Mouse (Mus musculus) lung, embryonic 16.5 days (tissue): ENCODE results near the gene Arhgef17. TPM values are rescaled to one million over a fixed set of nuclear protein-coding genes. Genes with fewer than 3 reads are reported as not detected.
"Not testable (repeated sequence)": the region's sequence is repeated elsewhere in the genome, so short reads cannot be mapped to it uniquely, and the experiment has no call there.

Experiments
- ATAC-seq: fragments of 200-750 bp; cut with Nextera tagmentation; 2 replicates; pipeline ENCODE4 v1.8.0; 2017; ENCODE audit warnings: low read depth, mild to moderate bottlenecking, moderate library complexity
- H3K27ac ChIP-seq: fragments of 300-500 bp; sonication (generic); 2 replicates; pipeline ENCODE4 v1.5.1; 2014; ENCODE audit warnings: mild to moderate bottlenecking, control low read depth, low read length
- H3K27me3 ChIP-seq: fragments of 300-500 bp; sonication (generic); 2 replicates; pipeline ENCODE4 v1.6.1; 2014; ENCODE audit warnings: low read depth, low read length, mixed read lengths; ENCODE audit not compliant: control insufficient read depth, insufficient read depth
- H3K36me3 ChIP-seq: fragments of 300-500 bp; sonication (generic); 2 replicates; pipeline ENCODE4 v1.6.1; 2014; ENCODE audit warnings: low read length; ENCODE audit not compliant: control insufficient read depth, insufficient read depth
- H3K4me1 ChIP-seq: fragments of 300-500 bp; sonication (generic); replicated peaks from 2 replicates; pipeline ENCODE4 v1.6.1; 2014; ENCODE audit warnings: low read length, mixed read lengths; ENCODE audit not compliant: control insufficient read depth, insufficient read depth
- H3K4me2 ChIP-seq: fragments of 300-500 bp; sonication (generic); 2 replicates; pipeline ENCODE4 v1.6.1; 2014; ENCODE audit warnings: low read depth, low read length, control low read depth
- H3K4me3 ChIP-seq: fragments of 300-500 bp; sonication (generic); 2 replicates; pipeline ENCODE4 v1.5.1; 2014; ENCODE audit warnings: mild to moderate bottlenecking, low read length, control low read depth
- H3K9ac ChIP-seq: fragments of 300-500 bp; sonication (generic); 2 replicates; pipeline ENCODE4 v1.6.1; 2014; ENCODE audit warnings: low read length, control low read depth
- H3K9me3 ChIP-seq: fragments of 300-500 bp; sonication (generic); 2 replicates; pipeline ENCODE4 v1.6.1; 2016; ENCODE audit warnings: low read length; ENCODE audit not compliant: control insufficient read depth
- WGBS: fragments of 180-500 bp; shearing (Covaris S2); extraction: QIAGEN DNeasy Blood & Tissue Kit; methylation state at CpG from one replicate; pipeline ENCODE4 v1.1.7; 2014; 5-methylcytosine and 5-hydroxymethylcytosine counted together
- polyA plus RNA-seq: library from polyadenylated mRNA; unstranded; fragments of >200 nt; fragmentation: Nextera tagmentation; extraction: Ambion mirVana; gene quantifications from 2 replicates; pipeline ENCODE4 v1.2.1, GENCODE M21; 2015

Gene Arhgef17
- polyA plus RNA-seq, 1 experiment from 2014 or later: 11.8 TPM

DNA sequence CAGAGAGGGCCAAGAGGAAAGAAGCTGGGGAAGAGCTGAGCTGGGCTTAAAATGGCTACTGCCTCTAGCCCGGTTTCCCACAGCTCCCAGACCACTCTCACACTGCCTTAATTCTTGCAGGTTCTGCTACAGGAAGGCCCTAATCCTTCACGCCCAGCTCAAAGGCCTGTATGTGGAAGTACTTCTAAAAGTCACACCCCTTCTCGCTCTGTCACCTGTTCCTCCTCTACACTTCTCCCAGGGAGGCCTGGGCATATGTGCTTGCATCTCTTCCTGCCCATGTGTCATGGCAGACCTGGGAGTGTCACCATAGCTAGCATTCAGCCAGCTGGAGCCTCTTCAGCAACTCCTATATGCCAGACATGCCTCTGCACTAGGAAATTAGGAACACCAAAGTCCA is 78.5 kb downstream of the Arhgef17 start:
- H3K9me3 ChIP-seq: no peaks in the 10 kb centered on the region
- H3K4me3 ChIP-seq: no peak overlapping the region
- H3K36me3 ChIP-seq: no peaks in the 10 kb centered on the region
- no peaks in the 10 kb centered on the region for H3K27me3 ChIP-seq
- peaks cover 23% of the 10 kb centered on the region for H3K4me1 ChIP-seq
- no peak for ATAC-seq
- WGBS: 74% methylated on average over 3 of the region's 3 CpGs
- H3K27ac ChIP-seq: no peak overlapping the region
- no peak overlapping the region for H3K4me2 ChIP-seq
- no peak overlapping the region for H3K9ac ChIP-seq

GRCm38 (mm10) chr7:100851481-100852356 is 80.2 kb downstream of the Arhgef17 start:
- WGBS: 47% methylated on average over 9 of the region's 9 CpGs
- no peaks in the 10 kb centered on the region for H3K27me3 ChIP-seq
- H3K4me1 ChIP-seq: peaks cover 23% of the 10 kb centered on the region
- 0 out of 2 replicates have a peak overlapping the region, but pooled peaks have one; percentile 5 for H3K9ac ChIP-seq
- ATAC-seq: peak; percentile 32; the same call in 1 of the 2 replicates
- H3K4me3 ChIP-seq: no peak overlapping the region
- no peak overlapping the region for H3K4me2 ChIP-seq
- H3K36me3 ChIP-seq: no peaks in the 10 kb centered on the region
- 0 out of 2 replicates have a peak overlapping the region, but pooled peaks have one; percentile 19 for H3K27ac ChIP-seq
- no peaks in the 10 kb centered on the region for H3K9me3 ChIP-seq

DNA sequence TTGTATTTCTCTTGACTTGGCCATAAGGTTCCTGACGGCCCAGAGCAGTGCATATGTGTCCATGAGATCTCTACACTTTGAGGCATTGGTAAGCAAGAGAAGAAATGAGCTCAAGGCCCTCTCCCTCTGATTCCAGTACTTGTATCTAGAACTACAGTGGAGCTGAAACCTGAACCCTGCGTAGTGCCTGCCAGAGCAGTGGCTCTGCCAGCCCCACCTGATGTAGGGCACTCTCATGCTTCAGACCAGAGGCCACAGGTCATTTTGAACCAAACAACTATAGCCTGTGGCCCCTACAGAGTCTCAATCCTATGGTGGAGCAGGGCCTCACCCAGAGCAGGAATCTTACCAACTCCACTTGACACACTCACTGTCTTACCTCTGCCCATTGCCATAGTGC is 82.4 kb downstream of the Arhgef17 start:
- Histone ChIP-seq H3K9me3 (no peaks in the 10 kb centered on the region), H3K4me1 (peaks cover 16% of the 10 kb centered on the region), H3K9ac (no peak overlapping the region), H3K27ac (no peak overlapping the region), H3K4me2 (no peak overlapping the region), H3K36me3 (no peaks in the 10 kb centered on the region), H3K4me3 (no peak overlapping the region), H3K27me3 (no peaks in the 10 kb centered on the region)
- no peak for ATAC-seq
- WGBS: 84% methylated on average over 2 of the region's 2 CpGs

DNA sequence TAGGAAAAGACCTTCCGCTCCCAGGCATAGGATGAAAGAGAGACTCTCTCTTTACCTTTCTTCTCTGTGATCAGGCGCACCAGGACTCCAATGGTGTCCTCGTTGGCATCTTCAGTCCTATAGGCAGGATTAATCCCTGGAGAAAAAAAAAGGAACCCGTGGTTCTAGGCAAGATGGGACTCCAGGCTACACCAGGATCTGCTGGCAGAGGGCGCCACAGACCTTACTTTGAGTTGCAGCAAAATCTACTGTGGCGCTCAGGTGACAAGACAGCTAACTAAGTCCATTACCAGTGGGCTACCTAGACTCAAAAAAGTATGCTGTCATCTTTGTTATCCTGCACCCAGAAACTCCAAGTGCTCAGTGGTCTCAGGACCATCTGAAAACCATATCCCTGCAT is 83.2 kb downstream of the Arhgef17 start:
- Histone ChIP-seq H3K36me3 (no peaks in the 10 kb centered on the region), H3K27me3 (no peaks in the 10 kb centered on the region), H3K9ac (no peak overlapping the region), H3K4me3 (no peak overlapping the region), H3K4me2 (no peak overlapping the region), H3K27ac (no peak overlapping the region), H3K9me3 (no peaks in the 10 kb centered on the region), H3K4me1 (peaks cover 16% of the 10 kb centered on the region)
- no peak for ATAC-seq
- 38% methylated on average over 6 of the region's 6 CpGs for WGBS

DNA sequence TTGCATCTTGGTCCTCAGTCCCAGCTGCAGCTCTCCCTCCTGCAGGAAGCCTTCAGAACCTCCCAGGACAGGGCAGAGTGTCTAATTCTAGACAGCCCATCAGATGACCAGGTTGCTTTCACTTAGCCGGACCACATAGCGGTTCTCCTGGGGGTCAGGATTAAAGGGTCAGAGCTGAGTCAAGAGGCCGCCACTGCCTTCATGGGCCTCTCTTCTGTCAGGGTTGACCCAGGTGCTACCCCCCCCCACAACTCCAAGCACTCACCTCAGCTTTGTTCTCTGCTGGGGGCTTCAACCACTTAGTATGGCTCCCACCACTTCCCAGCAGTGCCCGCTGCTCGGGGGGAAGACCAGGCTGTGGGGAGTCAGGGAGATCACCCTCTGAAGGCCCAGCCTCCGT is 84.8 kb downstream of the Arhgef17 start:
- Histone ChIP-seq H3K4me1 (peaks cover 12% of the 10 kb centered on the region), H3K27ac (no peak overlapping the region), H3K4me2 (no peak overlapping the region), H3K9me3 (no peaks in the 10 kb centered on the region), H3K9ac (no peak overlapping the region), H3K36me3 (no peaks in the 10 kb centered on the region), H3K27me3 (no peaks in the 10 kb centered on the region), H3K4me3 (no peak overlapping the region)
- 86% methylated on average over 6 of the region's 6 CpGs for WGBS
- ATAC-seq: no peak

DNA sequence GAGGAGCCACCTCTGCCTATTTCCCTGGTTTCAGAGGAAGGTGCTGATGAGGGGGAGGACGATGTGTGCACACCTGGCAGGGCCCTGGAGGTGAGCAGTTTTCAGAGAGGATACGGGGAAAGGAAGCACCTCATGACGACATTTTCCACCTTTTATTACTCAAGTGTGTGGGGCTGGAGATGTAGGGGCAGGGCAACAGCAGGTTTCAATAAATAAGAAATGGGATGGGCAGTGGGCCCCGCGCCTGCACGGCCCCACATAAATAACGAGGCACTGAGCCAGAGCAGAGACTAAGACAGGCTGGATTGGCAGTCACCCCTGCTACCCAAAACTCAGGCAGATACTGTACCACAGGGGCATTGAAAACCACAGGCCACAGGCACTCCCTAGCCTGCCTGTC is 85.9 kb downstream of the Arhgef17 start:
- not testable (repeated sequence) for H3K4me3 ChIP-seq, H3K27ac ChIP-seq, H3K4me1 ChIP-seq, H3K27me3 ChIP-seq, H3K9me3 ChIP-seq, H3K4me2 ChIP-seq, ATAC-seq, H3K36me3 ChIP-seq, H3K9ac ChIP-seq
- WGBS: 64% methylated on average over 7 of the region's 7 CpGs

DNA sequence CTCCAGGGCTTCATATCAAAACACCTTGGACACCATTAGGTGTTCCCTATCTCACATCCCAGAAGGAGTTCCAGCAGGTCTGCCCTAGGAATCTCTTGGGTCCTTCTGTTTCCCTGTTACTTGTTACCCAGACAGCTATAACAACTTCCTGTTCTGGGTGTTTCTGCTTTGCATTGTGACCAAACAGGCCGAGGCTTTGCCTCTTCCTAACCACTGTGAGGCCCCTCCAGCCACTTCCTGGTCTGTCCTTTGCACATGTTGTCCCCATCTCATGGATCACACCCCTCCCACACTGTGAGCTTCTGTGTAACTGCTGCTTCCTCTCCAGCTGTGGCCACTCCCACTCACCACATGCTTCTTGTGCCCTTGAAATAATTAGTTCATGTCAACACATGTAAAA is 86.5 kb downstream of the Arhgef17 start:
- WGBS: 21% methylated on average over 1 of the region's 1 CpGs
- Histone ChIP-seq H3K27me3 (no peaks in the 10 kb centered on the region), H3K36me3 (no peaks in the 10 kb centered on the region), H3K4me3 (no peak overlapping the region), H3K4me2 (no peak overlapping the region), H3K27ac (peak overlapping the region; percentile 26; the same call in 1 of the 2 replicates), H3K9me3 (no peaks in the 10 kb centered on the region), H3K4me1 (peaks cover 4% of the 10 kb centered on the region; the same call in 1 of the 2 replicates), H3K9ac (no peak overlapping the region)
- peak; percentile 80 for ATAC-seq

DNA sequence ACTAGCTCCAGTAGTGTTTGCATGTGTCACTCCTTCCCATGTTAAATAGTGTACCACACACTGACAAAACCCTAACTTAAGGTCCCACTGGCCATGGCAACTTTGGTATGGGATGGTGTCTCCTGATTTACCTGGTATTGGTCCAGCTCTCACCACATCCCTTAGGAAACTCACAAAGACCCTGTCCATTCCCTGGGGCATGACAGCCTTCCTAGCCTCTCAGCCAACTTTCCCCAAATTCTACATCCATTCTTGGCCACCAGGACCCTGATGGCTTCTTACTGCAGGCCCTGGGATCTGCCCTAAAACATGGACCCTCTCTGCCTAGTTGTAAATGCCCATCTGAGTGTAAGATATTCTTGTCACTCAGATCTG is 86.9 kb downstream of the Arhgef17 start:
- H3K4me3 ChIP-seq: no peak overlapping the region
- no peak overlapping the region for H3K9ac ChIP-seq
- no peak for ATAC-seq
- H3K4me2 ChIP-seq: no peak overlapping the region
- H3K4me1 ChIP-seq: peaks cover 4% of the 10 kb centered on the region; the same call in 1 of the 2 replicates
- peak overlapping the region; percentile 26; the same call in 1 of the 2 replicates for H3K27ac ChIP-seq
- H3K9me3 ChIP-seq: no peaks in the 10 kb centered on the region
- no peaks in the 10 kb centered on the region for H3K27me3 ChIP-seq
- H3K36me3 ChIP-seq: no peaks in the 10 kb centered on the region

- no peak overlapping the region for H3K27ac ChIP-seq
Measured at GRCm38 (mm10) chr7:100844385-100845025, 87.4 kb downstream of the Arhgef17 start.

More at GRCm38 (mm10) chr7:100844385-100845025, 87.4 kb downstream of the Arhgef17 start:
- peaks cover 4% of the 10 kb centered on the region; the same call in 1 of the 2 replicates for H3K4me1 ChIP-seq
- no peak overlapping the region for H3K4me3 ChIP-seq
- H3K27me3 ChIP-seq: no peaks in the 10 kb centered on the region
- H3K4me2 ChIP-seq: no peak overlapping the region
- ATAC-seq: no peak
- WGBS: 47% methylated on average over 2 of the region's 2 CpGs
- H3K36me3 ChIP-seq: no peaks in the 10 kb centered on the region
- no peak overlapping the region for H3K9ac ChIP-seq
- no peaks in the 10 kb centered on the region for H3K9me3 ChIP-seq
